Mouse (Mus musculus) embryonic facial prominence, embryonic 11.5 days (tissue): ENCODE data around the gene Gm29582. TPM values are rescaled to one million over a fixed set of nuclear protein-coding genes. Genes with fewer than 3 reads are reported as not detected.
"Not testable (repeated sequence)": the region's sequence is repeated elsewhere in the genome, so short reads cannot be mapped to it uniquely, and the experiment has no call there.

ENCODE experiments used
- ATAC-seq: fragments of 200-750 bp; cut with Nextera tagmentation; replicated peaks from 2 replicates; pipeline ENCODE4 v1.8.0; 2017; ENCODE audit warnings: low read depth; ENCODE audit not compliant: insufficient number of reproducible peaks, low FRiP score, low TSS enrichment
- DNase-seq: peaks from one replicate; pipeline ENCODE4 v3.0.0-alpha.2; 2015; ENCODE audit warnings: low spot score
- H3K27ac ChIP-seq: fragments of 300-500 bp; sonication (generic); replicated peaks from 2 replicates; pipeline ENCODE4 v1.5.1; 2014; ENCODE audit warnings: mild to moderate bottlenecking, low read depth, low read length, control low read depth
- H3K27me3 ChIP-seq: fragments of 300-500 bp; sonication (generic); 2 replicates; pipeline ENCODE4 v1.6.1; 2014; ENCODE audit warnings: mild to moderate bottlenecking, low read length, moderate library complexity, mixed read lengths; ENCODE audit not compliant: control insufficient read depth, insufficient read depth
- H3K36me3 ChIP-seq: fragments of 300-500 bp; sonication (generic); replicated peaks from 2 replicates; pipeline ENCODE4 v1.6.1; 2014; ENCODE audit warnings: low read depth, mild to moderate bottlenecking, low read length, moderate library complexity, mixed read lengths; ENCODE audit not compliant: control insufficient read depth, insufficient read depth
- H3K4me1 ChIP-seq: fragments of 300-500 bp; sonication (generic); 2 replicates; pipeline ENCODE4 v1.6.1; 2014; ENCODE audit warnings: low read length, mixed read lengths; ENCODE audit not compliant: control insufficient read depth, insufficient read depth
- H3K4me2 ChIP-seq: fragments of 300-500 bp; sonication (generic); 2 replicates; pipeline ENCODE4 v1.6.1; 2014; ENCODE audit warnings: low read depth, mild to moderate bottlenecking, control low read depth, low read length, moderate library complexity
- H3K4me3 ChIP-seq: fragments of 300-500 bp; sonication (generic); 2 replicates; pipeline ENCODE4 v1.5.1; 2014; ENCODE audit warnings: low read depth, low read length, control low read depth
- H3K9ac ChIP-seq: fragments of 300-500 bp; sonication (generic); replicated peaks from 2 replicates; pipeline ENCODE4 v1.6.1; 2014; ENCODE audit warnings: mild to moderate bottlenecking, control low read depth, low read length
- H3K9me3 ChIP-seq: fragments of 300-500 bp; sonication (generic); replicated peaks from 2 replicates; pipeline ENCODE4 v1.6.1; 2016; ENCODE audit warnings: mild to moderate bottlenecking, low read length, inconsistent platforms, mixed read lengths; ENCODE audit not compliant: control insufficient read depth
- WGBS: fragments of 180-500 bp; shearing (Covaris S2); extraction: QIAGEN DNeasy Blood & Tissue Kit; methylation state at CpG from one replicate; pipeline ENCODE4 v1.1.7; 2014; 5-methylcytosine and 5-hydroxymethylcytosine counted together
- polyA plus RNA-seq: library from polyadenylated mRNA; unstranded; fragments of >200 nt; fragmentation: Nextera tagmentation; extraction: Ambion mirVana; gene quantifications from 2 replicates; pipeline ENCODE4 v1.2.1, GENCODE M21; 2014

Gene Gm29582
- polyA plus RNA-seq = not detected in 2 replicates

DNA sequence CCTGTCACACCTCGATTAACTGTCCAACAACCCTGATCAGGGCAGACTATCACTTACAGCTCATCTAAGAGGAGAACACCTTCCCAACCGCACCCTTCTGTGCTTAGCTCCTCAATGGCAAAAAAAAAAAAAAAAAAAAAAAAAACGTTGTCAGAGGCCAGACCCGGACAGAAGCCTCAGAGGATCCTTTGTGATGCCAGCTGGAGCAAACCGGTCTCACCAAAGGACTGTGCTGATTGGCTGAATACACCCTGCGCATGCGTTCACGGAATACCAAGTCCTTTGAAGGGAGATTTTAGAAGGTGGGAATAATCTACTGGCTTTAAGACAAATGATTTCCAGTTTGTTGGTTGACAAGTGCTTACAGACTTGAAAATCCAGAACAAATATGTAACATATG, at the start of gene Gm29582:
Gene Gm29582, minus strand, starts transcription at position 101 of the 400 bp plus-strand sequence.
- not testable (repeated sequence) for H3K9me3 ChIP-seq, H3K27ac ChIP-seq, ATAC-seq, DNase-seq, H3K4me2 ChIP-seq, H3K9ac ChIP-seq, H3K36me3 ChIP-seq, H3K4me1 ChIP-seq, H3K4me3 ChIP-seq, H3K27me3 ChIP-seq
- WGBS = no CpG with 5 or more reads among the region's 8 CpGs
